Mouse (Mus musculus): Measurements from ENCODE around the gene Echdc1. TPM values are rescaled to one million over a fixed set of nuclear protein-coding genes. Genes with fewer than 3 reads are reported as not detected.

The Echdc1 gene
- total RNA-seq, 2 experiments from 2014 or later, result 36.1 to 39.7 TPM

Other genes with a start within 250 kb of the Echdc1 start
- not detected for gene Soga3, start 169.3 kb upstream of the Echdc1 start, total RNA-seq (2021)
- not detected for gene Gm49353, start 114.2 kb upstream of the Echdc1 start, total RNA-seq (2021)
- under 1 TPM in 1 of 2 experiments, not detected in 1; 0.16 TPM for gene 9330159F19Rik, start 101.6 kb upstream of the Echdc1 start, total RNA-seq (2021)
- 10 to 100 TPM; 58.6 to 59.4 TPM for gene Rnf146, start 49.3 kb downstream of the Echdc1 start, total RNA-seq (2021)
- gene Rspo3, start 222.7 kb downstream of the Echdc1 start, total RNA-seq (2021), result under 1 TPM; 0.11 TPM